Mouse (Mus musculus) cerebellum, adult 11-12 months (tissue): ENCODE measurements at regions not wholly inside any gene's neighbourhood (a gene's known extent, or its start where the extent isn't known, plus 50 kb on each side); places are given as distances from the start of the nearest gene placed in this dataset.

Experiments
- DNase-seq: peaks from one replicate; pipeline ENCODE4 v3.0.0; 2022

GRCm38 (mm10) chr12:26621135-26621932 is 152.3 kb downstream of the Cmpk2 start:
- DNase-seq: no peak

GRCm38 (mm10) chr12:26620501-26621134 is 151.6 kb downstream of the Cmpk2 start:
- no peak for DNase-seq

- DNase-seq: no peak
These were observed 149.0 kb downstream of the Cmpk2 start for GRCm38 (mm10) chr12:26617969-26618368.

- no peak for DNase-seq
These were observed 144.2 kb downstream of the Cmpk2 start for GRCm38 (mm10) chr12:26613086-26613705.

- DNase-seq: no peak
These were observed 141.1 kb downstream of the Cmpk2 start for GRCm38 (mm10) chr12:26610079-26610478.

- DNase-seq: no peak
These were observed 129.5 kb downstream of the Cmpk2 start for GRCm38 (mm10) chr12:26598501-26598900.

GRCm38 (mm10) chr12:26592125-26592524 is 123.1 kb downstream of the Cmpk2 start:
- no peak for DNase-seq

GRCm38 (mm10) chr12:26589091-26589490 is 120.1 kb downstream of the Cmpk2 start:
- DNase-seq: no peak

- DNase-seq: no peak
These were observed 108.4 kb downstream of the Cmpk2 start for GRCm38 (mm10) chr12:26577438-26577837.

GRCm38 (mm10) chr12:26571602-26572001 is 102.6 kb downstream of the Cmpk2 start:
- DNase-seq: no peak

GRCm38 (mm10) chr12:26567435-26567834 is 98.4 kb downstream of the Cmpk2 start:
- DNase-seq: no peak

- DNase-seq: no peak
These were observed 93.9 kb downstream of the Cmpk2 start for GRCm38 (mm10) chr12:26562858-26563257.

GRCm38 (mm10) chr12:26559560-26559959 is 90.6 kb downstream of the Cmpk2 start:
- no peak for DNase-seq

GRCm38 (mm10) chr12:26557411-26557810 is 88.4 kb downstream of the Cmpk2 start:
- DNase-seq: no peak

GRCm38 (mm10) chr12:26551168-26551926 is 82.3 kb downstream of the Cmpk2 start:
- no peak for DNase-seq

- DNase-seq: no peak
These were observed 78.5 kb downstream of the Cmpk2 start for GRCm38 (mm10) chr12:26547466-26547865.

GRCm38 (mm10) chr12:26546361-26546760 is 77.4 kb downstream of the Cmpk2 start:
- DNase-seq: no peak

GRCm38 (mm10) chr12:26543463-26543862 is 74.5 kb downstream of the Cmpk2 start:
- DNase-seq: no peak

- DNase-seq: no peak
These were observed 73.4 kb downstream of the Cmpk2 start for GRCm38 (mm10) chr12:26542451-26542850.

- no peak for DNase-seq
These were observed 66.4 kb downstream of the Cmpk2 start for GRCm38 (mm10) chr12:26535261-26535890.

GRCm38 (mm10) chr12:26534229-26535105 is 65.5 kb downstream of the Cmpk2 start:
- no peak for DNase-seq
